Mouse (Mus musculus): ENCODE results near the gene Dgki. TPM values are rescaled to one million over a fixed set of nuclear protein-coding genes. Genes with fewer than 3 reads are reported as not detected.

The Dgki gene
- total and polyA plus RNA-seq, 3 experiments, result not detected

- H3K9me3 ChIP-seq (replicated peaks; ENCODE audit: insufficient read depth, low read length), result no peaks in the 10 kb centered on the region
- H3K27me3 ChIP-seq (ENCODE audit: control insufficient read depth in 1 of 2, insufficient read depth in 2 of 2, low read length in 2 of 2), result no peaks in the 10 kb centered on the region
- no peaks in the 10 kb centered on the region for H3K79me2 ChIP-seq (ENCODE audit: control insufficient read depth, insufficient read depth, low read length, poor library complexity)
- H3K4me1 ChIP-seq (ENCODE audit: control insufficient read depth in 1 of 2, insufficient read depth in 2 of 2, low read length in 2 of 2), result no peaks in the 10 kb centered on the region
- H3K9ac ChIP-seq (ENCODE audit: control insufficient read depth, low read depth, low read length, poor library complexity, severe bottlenecking), result no peak overlapping the region
- no peak for DNase-seq (ENCODE audit: low read depth, low spot score)
- no peak overlapping the region for H3K4me3 ChIP-seq (ENCODE audit: control insufficient read depth in 1 of 2, insufficient read depth in 1 of 2, low read depth in 2 of 2, low read length in 2 of 2)
- TF ChIP-seq RCOR1 (IDR thresholded peaks at IDR 0.05; ENCODE audit: low read depth, low read length) (no peak), BHLHE40 (IDR thresholded peaks at IDR 0.05; ENCODE audit: borderline replicate concordance, low read depth, low read length) (no peak), UBTF (IDR thresholded peaks at IDR 0.05; ENCODE audit: borderline replicate concordance, insufficient read depth, low read depth, low read length) (no peak), SMC3 (IDR thresholded peaks at IDR 0.05; ENCODE audit: low read depth, low read length) (no peak), CHD1 (IDR thresholded peaks at IDR 0.05; ENCODE audit: low read depth, low read length) (no peak), ETS1 (IDR thresholded peaks at IDR 0.05; ENCODE audit: low read depth, low read length) (no peak), CHD2 (IDR thresholded peaks at IDR 0.05; ENCODE audit: low read length) (no peak), RAD21 (IDR thresholded peaks at IDR 0.05; ENCODE audit: low read depth, low read length) (no peak)
- H3K36me3 ChIP-seq (ENCODE audit: control insufficient read depth in 1 of 2, insufficient read depth in 2 of 2, low read length in 2 of 2), result no peaks in the 10 kb centered on the region
- no peak overlapping the region for H3K27ac ChIP-seq (ENCODE audit: control insufficient read depth, low read depth, low read length)
Observed at GRCm38 (mm10) chr6:37072401-37073016, 227.5 kb downstream of the Dgki start.

- Histone ChIP-seq H3K4me3 (ENCODE audit: control insufficient read depth in 1 of 2, insufficient read depth in 1 of 2, low read depth in 2 of 2, low read length in 2 of 2) (no peak overlapping the region), H3K36me3 (ENCODE audit: control insufficient read depth in 1 of 2, insufficient read depth in 2 of 2, low read length in 2 of 2) (no peaks in the 10 kb centered on the region), H3K27me3 (ENCODE audit: control insufficient read depth in 1 of 2, insufficient read depth in 2 of 2, low read length in 2 of 2) (no peaks in the 10 kb centered on the region), H3K4me1 (ENCODE audit: control insufficient read depth in 1 of 2, insufficient read depth in 2 of 2, low read length in 2 of 2) (no peaks in the 10 kb centered on the region), H3K79me2 (ENCODE audit: control insufficient read depth, insufficient read depth, low read length, poor library complexity) (no peaks in the 10 kb centered on the region), H3K27ac (ENCODE audit: control insufficient read depth, low read depth, low read length) (no peak overlapping the region), H3K9ac (ENCODE audit: control insufficient read depth, low read depth, low read length, poor library complexity, severe bottlenecking) (no peak overlapping the region), H3K9me3 (replicated peaks; ENCODE audit: insufficient read depth, low read length) (no peaks in the 10 kb centered on the region)
- no peak for TF ChIP-seq POLR2AphosphoS5 (IDR thresholded peaks at IDR 0.05; ENCODE audit: borderline replicate concordance, low read depth, low read length)
- TF ChIP-seq ZC3H11A (IDR thresholded peaks at IDR 0.05; ENCODE audit: low read depth, low read length), result no peak
- no peak for TF ChIP-seq USF2 (IDR thresholded peaks at IDR 0.05; ENCODE audit: borderline replicate concordance in 1 of 2, insufficient read depth in 1 of 2, low read depth in 1 of 2, low read length in 2 of 2)
- TF ChIP-seq RAD21 (IDR thresholded peaks at IDR 0.05; ENCODE audit: low read depth, low read length), result no peak
- TF ChIP-seq ZNF384 (IDR thresholded peaks at IDR 0.05; ENCODE audit: low read depth, low read length), result no peak
- no peak for TF ChIP-seq TAL1 (IDR thresholded peaks at IDR 0.05; ENCODE audit: low read length)
- no peak for TF ChIP-seq NELFE (IDR thresholded peaks at IDR 0.05; ENCODE audit: low read depth, low read length)
- no peak for TF ChIP-seq HCFC1 (IDR thresholded peaks at IDR 0.05; ENCODE audit: low read depth, low read length)
- TF ChIP-seq POLR2AphosphoS2 (IDR thresholded peaks at IDR 0.05; ENCODE audit: low read length), result no peak
- no peak for TF ChIP-seq CTCF (IDR thresholded peaks at IDR 0.05 in 2 of 3, conservative IDR thresholded peaks at IDR 0.05 in 1 of 3; ENCODE audit: control insufficient read depth in 1 of 3, insufficient read depth in 1 of 3, low read depth in 2 of 3, low read length in 3 of 3, poor library complexity in 1 of 3, severe bottlenecking in 1 of 3)
- DNase-seq (ENCODE audit: low read depth, low spot score), result no peak
Observed at GRCm38 (mm10) chr6:37069836-37070600, 230.0 kb downstream of the Dgki start.
